Mouse (Mus musculus): ENCODE measurements around the gene Gpr158. TPM values are rescaled to one million over a fixed set of nuclear protein-coding genes. Genes with fewer than 3 reads are reported as not detected.
"Not testable (repeated sequence)": the region's sequence is repeated elsewhere in the genome, so short reads cannot be mapped to it uniquely, and the experiment has no call there.

Gene Gpr158
- polyA plus RNA-seq, 1 experiment from 2014 or later: not detected

- Histone ChIP-seq H3K27me3 (replicated peaks) (no peaks in the 10 kb centered on the region), H3K4me3 (no peak overlapping the region), H3K4me2 (no peak overlapping the region), H3K36me3 (no peaks in the 10 kb centered on the region), H3K4me1 (no peaks in the 10 kb centered on the region), H3K9ac (no peak overlapping the region), H3K27ac (replicated peaks) (no peak overlapping the region), H3K9me3 (no peaks in the 10 kb centered on the region)
- WGBS: 67% methylated on average over 3 of the region's 3 CpGs
- no peak for ATAC-seq (ENCODE audit: extremely low read depth, insufficient number of reproducible peaks, low FRiP score, low TSS enrichment)
These were observed 41.5 kb downstream of the Gpr158 start for GRCm38 (mm10) chr2:21408821-21409220.

GRCm38 (mm10) chr2:21430288-21430687 is 62.9 kb downstream of the Gpr158 start:
- WGBS: 56% methylated on average over 2 of the region's 2 CpGs
- H3K4me1 ChIP-seq: no peaks in the 10 kb centered on the region
- H3K27me3 ChIP-seq (replicated peaks): no peaks in the 10 kb centered on the region
- no peak overlapping the region for H3K9ac ChIP-seq
- no peaks in the 10 kb centered on the region for H3K36me3 ChIP-seq
- no peak for ATAC-seq (ENCODE audit: extremely low read depth, insufficient number of reproducible peaks, low FRiP score, low TSS enrichment)
- no peak overlapping the region for H3K4me2 ChIP-seq
- H3K9me3 ChIP-seq: no peaks in the 10 kb centered on the region
- no peak overlapping the region for H3K27ac ChIP-seq (replicated peaks)
- no peak overlapping the region for H3K4me3 ChIP-seq

DNA sequence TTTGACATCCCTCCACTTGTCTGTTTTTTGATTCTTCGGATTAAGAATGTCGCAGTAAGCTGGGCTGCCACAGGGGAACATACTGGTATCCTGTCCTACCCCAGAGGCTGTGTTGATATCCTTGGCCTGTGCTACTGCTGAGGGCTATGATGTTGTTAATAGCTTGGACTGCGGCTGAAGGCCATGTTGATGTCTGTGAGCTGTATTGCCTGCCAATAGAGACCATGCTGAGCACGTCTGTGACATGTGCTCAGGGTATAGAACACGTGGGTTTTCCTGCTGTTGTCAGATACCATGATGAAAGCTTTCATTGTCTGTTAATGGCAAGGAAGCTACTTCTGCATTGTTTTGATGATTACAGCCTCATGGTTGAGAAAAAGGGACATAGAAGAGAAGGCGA is 63.8 kb downstream of the Gpr158 start:
- H3K9me3 ChIP-seq: no peaks in the 10 kb centered on the region
- no peak for ATAC-seq (ENCODE audit: extremely low read depth, insufficient number of reproducible peaks, low FRiP score, low TSS enrichment)
- WGBS: 68% methylated on average over 6 of the region's 6 CpGs

DNA sequence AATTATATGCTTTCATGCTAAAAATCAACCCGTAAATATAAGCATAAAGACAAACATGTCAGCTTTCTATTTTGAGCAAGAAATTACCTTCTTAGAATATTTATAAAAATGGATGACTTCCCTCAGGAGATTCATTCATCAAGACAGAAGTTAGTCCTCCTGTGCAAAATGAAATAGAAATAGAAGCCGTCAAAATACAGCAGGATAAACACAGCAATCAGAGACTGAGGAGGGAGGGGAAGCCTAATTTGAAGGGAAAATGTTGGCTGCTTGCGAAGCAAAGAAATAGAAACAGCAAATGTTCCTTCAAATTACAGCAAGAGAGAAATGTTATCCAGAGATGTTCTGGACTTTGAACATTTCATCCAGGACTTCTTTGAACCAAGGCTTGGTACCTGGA is 72.3 kb downstream of the Gpr158 start:
- H3K27me3 ChIP-seq (replicated peaks): no peaks in the 10 kb centered on the region
- 69% methylated on average over 3 of the region's 3 CpGs for WGBS
- ATAC-seq (ENCODE audit: extremely low read depth, insufficient number of reproducible peaks, low FRiP score, low TSS enrichment): no peak
- H3K27ac ChIP-seq (replicated peaks): no peak overlapping the region
- no peaks in the 10 kb centered on the region for H3K36me3 ChIP-seq
- no peak overlapping the region for H3K4me3 ChIP-seq
- H3K4me2 ChIP-seq: no peak overlapping the region
- no peak overlapping the region for H3K9ac ChIP-seq
- no peaks in the 10 kb centered on the region for H3K4me1 ChIP-seq
- H3K9me3 ChIP-seq: no peaks in the 10 kb centered on the region

More for the DNA sequence above, 63.8 kb downstream of the Gpr158 start:
- Histone ChIP-seq H3K4me2 (no peak overlapping the region), H3K36me3 (no peaks in the 10 kb centered on the region), H3K27me3 (replicated peaks) (no peaks in the 10 kb centered on the region), H3K27ac (replicated peaks) (no peak overlapping the region), H3K4me3 (no peak overlapping the region), H3K9ac (no peak overlapping the region), H3K4me1 (no peaks in the 10 kb centered on the region)

GRCm38 (mm10) chr2:21460606-21461005 is 93.3 kb downstream of the Gpr158 start:
- H3K9ac ChIP-seq; H3K27me3 ChIP-seq (replicated peaks); ATAC-seq (ENCODE audit: extremely low read depth, insufficient number of reproducible peaks, low FRiP score, low TSS enrichment); H3K4me3 ChIP-seq; H3K4me1 ChIP-seq; H3K4me2 ChIP-seq; H3K36me3 ChIP-seq; H3K27ac ChIP-seq (replicated peaks); H3K9me3 ChIP-seq: not testable (repeated sequence)
- WGBS: 71% methylated on average over 4 of the region's 4 CpGs

GRCm38 (mm10) chr2:21474957-21475356 is 107.6 kb downstream of the Gpr158 start:
- Histone ChIP-seq H3K27ac (replicated peaks) (no peak overlapping the region), H3K4me1 (no peaks in the 10 kb centered on the region), H3K9ac (no peak overlapping the region), H3K4me3 (no peak overlapping the region), H3K27me3 (replicated peaks) (no peaks in the 10 kb centered on the region), H3K9me3 (no peaks in the 10 kb centered on the region), H3K36me3 (no peaks in the 10 kb centered on the region), H3K4me2 (no peak overlapping the region)
- WGBS: 85% methylated on average over 2 of the region's 2 CpGs
- ATAC-seq (ENCODE audit: extremely low read depth, insufficient number of reproducible peaks, low FRiP score, low TSS enrichment): no peak

DNA sequence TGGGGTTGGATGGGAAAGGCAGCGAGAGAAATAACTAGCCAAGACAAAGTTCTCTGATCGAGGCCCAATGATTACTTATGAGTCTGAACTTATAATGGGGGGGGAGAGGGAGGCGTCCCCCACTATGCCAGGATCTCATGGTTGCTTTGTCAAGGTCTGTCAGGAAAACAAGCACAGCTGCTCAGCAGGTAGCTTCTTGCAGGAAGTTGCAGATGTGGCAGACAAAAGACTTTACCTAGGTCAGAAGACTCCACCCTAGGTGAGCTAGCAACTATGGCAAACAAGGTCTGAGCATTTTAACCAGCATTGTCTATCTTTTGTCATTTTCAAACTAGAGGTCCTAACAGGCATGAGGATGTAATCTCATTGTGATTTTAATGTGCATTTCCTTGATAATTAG is 129.5 kb downstream of the Gpr158 start:
- ATAC-seq (ENCODE audit: extremely low read depth, insufficient number of reproducible peaks, low FRiP score, low TSS enrichment): no peak
- no peaks in the 10 kb centered on the region for H3K27me3 ChIP-seq (replicated peaks)
- H3K4me2 ChIP-seq: no peak overlapping the region
- H3K4me1 ChIP-seq: no peaks in the 10 kb centered on the region
- no peak overlapping the region for H3K9ac ChIP-seq
- no peak overlapping the region for H3K27ac ChIP-seq (replicated peaks)
- H3K4me3 ChIP-seq: no peak overlapping the region
- H3K36me3 ChIP-seq: no peaks in the 10 kb centered on the region
- 67% methylated on average over 3 of the region's 3 CpGs for WGBS
- H3K9me3 ChIP-seq: no peaks in the 10 kb centered on the region

DNA sequence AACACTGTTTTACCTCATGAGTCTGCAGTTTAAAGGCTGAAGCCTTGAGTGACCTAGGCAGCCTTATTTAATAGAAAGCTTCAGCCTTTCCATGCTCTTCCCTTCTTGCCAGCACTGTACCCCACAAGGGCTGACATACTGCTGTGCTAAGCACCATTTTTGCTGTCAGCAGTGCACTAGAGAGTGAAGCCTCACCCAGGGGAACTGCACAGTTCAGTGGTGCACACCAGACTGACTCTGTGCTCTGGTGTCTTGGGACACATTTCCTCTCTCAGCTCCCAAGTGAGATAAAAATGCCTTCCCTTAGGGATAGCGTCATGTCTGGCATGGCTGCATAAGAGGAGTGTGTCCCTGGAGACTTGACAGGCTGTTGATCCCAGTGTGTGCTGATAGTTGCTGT is 130.6 kb downstream of the Gpr158 start:
- Histone ChIP-seq H3K4me3 (no peak overlapping the region), H3K9me3 (no peaks in the 10 kb centered on the region), H3K36me3 (no peaks in the 10 kb centered on the region), H3K27me3 (replicated peaks) (no peaks in the 10 kb centered on the region), H3K4me1 (no peaks in the 10 kb centered on the region), H3K27ac (replicated peaks) (no peak overlapping the region), H3K4me2 (no peak overlapping the region), H3K9ac (no peak overlapping the region)
- 14% methylated on average over 1 of the region's 1 CpGs for WGBS
- no peak for ATAC-seq (ENCODE audit: extremely low read depth, insufficient number of reproducible peaks, low FRiP score, low TSS enrichment)

- Histone ChIP-seq H3K27me3 (replicated peaks) (no peaks in the 10 kb centered on the region), H3K4me1 (no peaks in the 10 kb centered on the region), H3K4me2 (no peak overlapping the region), H3K4me3 (no peak overlapping the region), H3K27ac (replicated peaks) (no peak overlapping the region), H3K9ac (no peak overlapping the region), H3K36me3 (no peaks in the 10 kb centered on the region), H3K9me3 (no peaks in the 10 kb centered on the region)
- 77% methylated on average over 2 of the region's 2 CpGs for WGBS
- no peak for ATAC-seq (ENCODE audit: extremely low read depth, insufficient number of reproducible peaks, low FRiP score, low TSS enrichment)
These were observed 132.1 kb downstream of the Gpr158 start for GRCm38 (mm10) chr2:21499399-21499798.

GRCm38 (mm10) chr2:21507449-21507848 is 140.1 kb downstream of the Gpr158 start:
- ATAC-seq (ENCODE audit: extremely low read depth, insufficient number of reproducible peaks, low FRiP score, low TSS enrichment): no peak
- 67% methylated on average over 1 of the region's 1 CpGs for WGBS
- no peaks in the 10 kb centered on the region for H3K4me1 ChIP-seq
- no peak overlapping the region for H3K27ac ChIP-seq (replicated peaks)
- no peak overlapping the region for H3K4me3 ChIP-seq
- H3K4me2 ChIP-seq: no peak overlapping the region
- no peaks in the 10 kb centered on the region for H3K27me3 ChIP-seq (replicated peaks)
- no peak overlapping the region for H3K9ac ChIP-seq
- no peaks in the 10 kb centered on the region for H3K9me3 ChIP-seq
- H3K36me3 ChIP-seq: no peaks in the 10 kb centered on the region

GRCm38 (mm10) chr2:21530750-21531149 is 163.4 kb downstream of the Gpr158 start:
- no peak overlapping the region for H3K4me3 ChIP-seq
- H3K27ac ChIP-seq (replicated peaks): no peak overlapping the region
- H3K9ac ChIP-seq: no peak overlapping the region
- ATAC-seq (ENCODE audit: extremely low read depth, insufficient number of reproducible peaks, low FRiP score, low TSS enrichment): no peak
- H3K27me3 ChIP-seq (replicated peaks): no peaks in the 10 kb centered on the region
- no peaks in the 10 kb centered on the region for H3K4me1 ChIP-seq
- H3K4me2 ChIP-seq: no peak overlapping the region
- H3K9me3 ChIP-seq: no peaks in the 10 kb centered on the region
- H3K36me3 ChIP-seq: no peaks in the 10 kb centered on the region

DNA sequence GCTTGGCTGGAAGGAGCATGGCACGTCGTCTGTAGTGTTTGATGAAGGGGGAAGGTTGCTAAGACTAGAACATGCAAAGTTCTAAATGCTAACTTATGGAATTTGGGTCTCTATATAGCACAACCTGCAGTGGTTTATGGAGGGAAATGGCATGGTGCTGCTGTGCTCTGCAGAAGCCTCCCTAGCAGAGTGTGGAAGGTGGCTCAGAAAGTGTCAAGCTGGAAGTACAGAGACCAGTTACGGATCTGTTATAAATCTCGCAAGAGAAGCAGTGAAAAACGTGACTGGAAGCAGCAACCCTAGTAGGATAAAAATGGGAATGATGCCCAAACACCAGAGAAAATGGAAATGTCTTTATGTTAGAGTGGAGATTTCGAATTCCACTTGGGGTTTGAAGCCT is 251.8 kb downstream of the Gpr158 start:
- Histone ChIP-seq H3K9me3 (no peaks in the 10 kb centered on the region), H3K4me2 (no peak overlapping the region), H3K27me3 (replicated peaks) (no peaks in the 10 kb centered on the region), H3K9ac (no peak overlapping the region), H3K36me3 (no peaks in the 10 kb centered on the region), H3K4me3 (no peak overlapping the region), H3K27ac (replicated peaks) (no peak overlapping the region), H3K4me1 (no peaks in the 10 kb centered on the region)
- ATAC-seq (ENCODE audit: extremely low read depth, insufficient number of reproducible peaks, low FRiP score, low TSS enrichment): no peak
- WGBS: 61% methylated on average over 6 of the region's 6 CpGs

- H3K9ac ChIP-seq: no peak overlapping the region
- H3K4me2 ChIP-seq: no peak overlapping the region
- no peak overlapping the region for H3K27ac ChIP-seq (replicated peaks)
- H3K4me1 ChIP-seq: no peaks in the 10 kb centered on the region
- no peaks in the 10 kb centered on the region for H3K36me3 ChIP-seq
- H3K27me3 ChIP-seq (replicated peaks): no peaks in the 10 kb centered on the region
- no peaks in the 10 kb centered on the region for H3K9me3 ChIP-seq
- no peak overlapping the region for H3K4me3 ChIP-seq
- WGBS: 63% methylated on average over 1 of the region's 1 CpGs
- ATAC-seq (ENCODE audit: extremely low read depth, insufficient number of reproducible peaks, low FRiP score, low TSS enrichment): no peak
These were observed 264.8 kb downstream of the Gpr158 start for GRCm38 (mm10) chr2:21632136-21632535.
